Mouse (Mus musculus) frontal cortex, postnatal 14 days (tissue): ENCODE measurements around the gene Cul5.

ENCODE experiments used
- DNase-seq, 2 experiments: peaks; one replicate each; pipeline ENCODE4 v3.0.0; 2022; ENCODE audit warnings: low spot score in 2 of 2

Gene Cul5

GRCm38 (mm10) chr9:53669680-53670219 lies at the start of gene Cul5:
Gene Cul5, minus strand, starts transcription at chr9:53670014.
- DNase-seq: peak; percentile 13 to 19

GRCm38 (mm10) chr9:53705992-53706696 lies 36.3 kb upstream of the Cul5 start, which contains the start of gene Rab39:
Gene Rab39, minus strand, starts transcription at chr9:53706232.
- DNase-seq: peak; percentile 69 to 78

GRCm38 (mm10) chr9:53705491-53705991 lies 35.7 kb upstream of the Cul5 start:
- peak; percentile 10 to 37 for DNase-seq

GRCm38 (mm10) chr9:53702991-53703390 lies 33.2 kb upstream of the Cul5 start:
- no peak for DNase-seq

- DNase-seq: no peak
These were observed 30.7 kb upstream of the Cul5 start for GRCm38 (mm10) chr9:53700496-53700895.

GRCm38 (mm10) chr9:53695846-53696245 lies 26.0 kb upstream of the Cul5 start:
- no peak for DNase-seq

GRCm38 (mm10) chr9:53693718-53694117 lies 23.9 kb upstream of the Cul5 start:
- no peak for DNase-seq

GRCm38 (mm10) chr9:53691745-53692670 lies 22.2 kb upstream of the Cul5 start:
- no peak for DNase-seq

- DNase-seq: no peak
These were observed 11.0 kb upstream of the Cul5 start for GRCm38 (mm10) chr9:53680851-53681250.

- no peak for DNase-seq
These were observed 7.1 kb upstream of the Cul5 start for GRCm38 (mm10) chr9:53676921-53677320.

GRCm38 (mm10) chr9:53673571-53673970 lies 3.8 kb upstream of the Cul5 start:
- peak; percentile 35 to 67 for DNase-seq

- peak; percentile 86 to 89 for DNase-seq
These were observed 2.7 kb downstream of the Cul5 start for GRCm38 (mm10) chr9:53667020-53667669.

GRCm38 (mm10) chr9:53666665-53667019 lies 3.2 kb downstream of the Cul5 start:
- no peak for DNase-seq

- no peak for DNase-seq
These were observed 4.4 kb downstream of the Cul5 start for GRCm38 (mm10) chr9:53665428-53665827.

GRCm38 (mm10) chr9:53664819-53665218 lies 5.0 kb downstream of the Cul5 start:
- no peak for DNase-seq

- no peak for DNase-seq
These were observed 35.0 kb downstream of the Cul5 start for GRCm38 (mm10) chr9:53634796-53635195.

- DNase-seq: no peak
These were observed 54.6 kb downstream of the Cul5 start for GRCm38 (mm10) chr9:53615246-53615645.

- no peak for DNase-seq
These were observed 55.5 kb downstream of the Cul5 start for GRCm38 (mm10) chr9:53614286-53614685.

- DNase-seq: peak; percentile 87
These were observed 59.6 kb downstream of the Cul5 start, which contains the start of gene Acat1 for GRCm38 (mm10) chr9:53609968-53610781. Gene Acat1, minus strand, starts transcription at chr9:53610382.

- no peak for DNase-seq
These were observed 60.4 kb downstream of the Cul5 start for GRCm38 (mm10) chr9:53609306-53609967.
